Mouse (Mus musculus) frontal cortex, postnatal 14 days (tissue): Measurements from ENCODE around the gene Lrriq1.

Experiments used
- DNase-seq, 2 experiments: peaks; one replicate each; pipeline ENCODE4 v3.0.0; 2022; ENCODE audit warnings: low spot score in 2 of 2

Lrriq1 gene

GRCm38 (mm10) chr10:103029132-103029729 is 206.9 kb downstream of the Lrriq1 start:
- no peak for DNase-seq

- no peak for DNase-seq
These were observed 207.6 kb downstream of the Lrriq1 start for GRCm38 (mm10) chr10:103028253-103029131.

GRCm38 (mm10) chr10:103027931-103028252 is 208.2 kb downstream of the Lrriq1 start:
- no peak for DNase-seq

GRCm38 (mm10) chr10:103027226-103027930 is 208.7 kb downstream of the Lrriq1 start:
- DNase-seq: no peak

GRCm38 (mm10) chr10:103026636-103027225 is 209.4 kb downstream of the Lrriq1 start:
- no peak for DNase-seq

- no peak for DNase-seq
These were observed 233.6 kb downstream of the Lrriq1 start for GRCm38 (mm10) chr10:103002556-103002955.

- DNase-seq: no peak
These were observed 235.2 kb downstream of the Lrriq1 start for GRCm38 (mm10) chr10:103000902-103001301.

- DNase-seq: no peak
These were observed 236.5 kb downstream of the Lrriq1 start for GRCm38 (mm10) chr10:102999584-102999983.
